9 mouse cellular contexts compared by ENCODE assay signal in genomic region chr2:32555484-32555883, GRCm38 (mm10). TPM values are rescaled to one million over a fixed set of nuclear protein-coding genes. Genes with fewer than 3 reads are reported as not detected.
DNase-seq lines count a peak whose midpoint lies in the region; ATAC-seq and TF ChIP-seq lines count a peak whose summit lies in the region.
"Had no signal": no experiment of that assay in that cellular context is flagged by ENCODE, and none has a peak within 500 bp of the region (broad histone marks: within the 10 kb centered on the region; RNA-seq: fewer than 3 reads in every experiment).

No protein-coding gene starts in this region.

- H3K4me2 ChIP-seq in kidney, embryonic 14.5 days (replicated peaks; ENCODE audit: low read depth, low read length) = no peak overlapping the region
- no peak overlapping the region for H3K4me2 ChIP-seq in hindbrain, postnatal 0 days (ENCODE audit: low read depth, low read length)
- H3K4me2 ChIP-seq in midbrain, embryonic 13.5 days (replicated peaks) = no peak overlapping the region

- no peak for TF ChIP-seq CTCF in kidney, adult 2 months (conservative IDR thresholded peaks at IDR 0.05; ENCODE audit: insufficient read depth, insufficient read length, low read depth, low read length)
- no peak for TF ChIP-seq CTCF in brain, embryonic 14.5 days (IDR thresholded peaks at IDR 0.05; ENCODE audit: borderline replicate concordance, extremely low read depth, insufficient read depth, insufficient read length)
- no peak for TF ChIP-seq CTCF in hindbrain, postnatal 0 days (IDR thresholded peaks at IDR 0.05; ENCODE audit: low read depth)

- H3K27me3 ChIP-seq in kidney, adult 2 months (replicated peaks; ENCODE audit: control insufficient read depth, insufficient read depth, low read length) = no peaks in the 10 kb centered on the region
- H3K27me3 ChIP-seq in kidney, embryonic 14.5 days (ENCODE audit: control insufficient read depth, insufficient read depth, low read length) = no peaks in the 10 kb centered on the region
- no peaks in the 10 kb centered on the region for H3K27me3 ChIP-seq in hindbrain, postnatal 0 days (ENCODE audit: insufficient read depth, low read length)
- no peaks in the 10 kb centered on the region for H3K27me3 ChIP-seq in midbrain, embryonic 13.5 days

- H3K36me3 ChIP-seq in kidney, adult 2 months (ENCODE audit: control insufficient read depth, insufficient read depth, low read length) = no peaks in the 10 kb centered on the region
- peaks cover 16% of the 10 kb centered on the region for H3K36me3 ChIP-seq in kidney, embryonic 14.5 days (ENCODE audit: control insufficient read depth, insufficient read depth, low read length)
- no peaks in the 10 kb centered on the region for H3K36me3 ChIP-seq in hindbrain, postnatal 0 days (ENCODE audit: insufficient read depth, low read length)
- H3K36me3 ChIP-seq in midbrain, embryonic 13.5 days = peaks cover 4% of the 10 kb centered on the region

- peak; percentile 63 for DNase-seq in kidney, adult 2 months
- DNase-seq in brain, embryonic 14.5 days (ENCODE audit: low read depth) = peak; percentile 29
- DNase-seq in hindbrain, postnatal 0 days (ENCODE audit: low spot score) = no peak
- no peak for DNase-seq in right cerebral cortex, postnatal 36 days (ENCODE audit: low spot score in 2 of 2)
- no peak for DNase-seq in left cerebral cortex, adult 18-20 months (ENCODE audit: low spot score in 2 of 2)
- no peak for DNase-seq in ovary, postnatal 36 days (ENCODE audit: low spot score)
- DNase-seq: cerebellum, adult 11-12 months had no signal

- TF ChIP-seq POLR2A in kidney, adult 2 months (IDR thresholded peaks at IDR 0.05; ENCODE audit: low read depth, low read length) = no peak
- no peak for TF ChIP-seq POLR2A in brain, embryonic 14.5 days (IDR thresholded peaks at IDR 0.05; ENCODE audit: borderline replicate concordance, extremely low read depth, insufficient read depth, insufficient read length, poor library complexity, severe bottlenecking)

- ATAC-seq in kidney, embryonic 14.5 days (ENCODE audit: low FRiP score, low TSS enrichment) = no peak
- ATAC-seq in hindbrain, postnatal 0 days = no peak
- ATAC-seq in midbrain, embryonic 13.5 days = no peak

- H3K4me3 ChIP-seq in kidney, adult 2 months (ENCODE audit: insufficient read depth, low read depth, low read length) = no peak overlapping the region
- H3K4me3 ChIP-seq in kidney, embryonic 14.5 days (ENCODE audit: low read length) = no peak overlapping the region
- no peak overlapping the region for H3K4me3 ChIP-seq in hindbrain, postnatal 0 days (ENCODE audit: low read length)
- no peak overlapping the region for H3K4me3 ChIP-seq in midbrain, embryonic 13.5 days (replicated peaks)

- H3K9ac ChIP-seq in kidney, embryonic 14.5 days (ENCODE audit: low read depth, low read length) = no peak overlapping the region
- H3K9ac ChIP-seq in hindbrain, postnatal 0 days (replicated peaks; ENCODE audit: low read length) = no peak overlapping the region
- 0 out of 2 replicates have a peak overlapping the region, but pooled peaks have one; percentile 10 for H3K9ac ChIP-seq in midbrain, embryonic 13.5 days (replicated peaks)

- peaks cover 6% of the 10 kb centered on the region; the same call in 1 of the 2 replicates for H3K4me1 ChIP-seq in kidney, adult 2 months (ENCODE audit: control insufficient read depth, insufficient read depth, low read length)
- 0 out of 2 replicates have a peak, but pooled peaks cover 4% of the 10 kb centered on the region for H3K4me1 ChIP-seq in kidney, embryonic 14.5 days (ENCODE audit: control insufficient read depth, insufficient read depth, low read length)
- peaks cover 1% of the 10 kb centered on the region; the same call in 1 of the 2 replicates for H3K4me1 ChIP-seq in hindbrain, postnatal 0 days (ENCODE audit: insufficient read depth, low read length)
- H3K4me1 ChIP-seq in midbrain, embryonic 13.5 days (replicated peaks) = peaks cover 55% of the 10 kb centered on the region

- H3K9me3 ChIP-seq in kidney, embryonic 14.5 days (ENCODE audit: control insufficient read depth, low read length) = no peaks in the 10 kb centered on the region
- no peaks in the 10 kb centered on the region for H3K9me3 ChIP-seq in hindbrain, postnatal 0 days (ENCODE audit: low read length)
- H3K9me3 ChIP-seq in midbrain, embryonic 13.5 days = no peaks in the 10 kb centered on the region

- H3K27ac ChIP-seq in kidney, adult 2 months (ENCODE audit: insufficient read depth, low read depth, low read length) = no peak overlapping the region
- no peak overlapping the region for H3K27ac ChIP-seq in kidney, embryonic 14.5 days (ENCODE audit: low read depth, low read length)
- peak overlapping the region; percentile 36; the same call in 1 of the 2 replicates for H3K27ac ChIP-seq in hindbrain, postnatal 0 days
- peak overlapping the region; percentile 53; the same call in 1 of the 2 replicates for H3K27ac ChIP-seq in midbrain, embryonic 13.5 days

- WGBS in kidney, adult 2 months = 40% methylated on average over 4 of the region's 4 CpGs
- WGBS in kidney, embryonic 14.5 days = 43% methylated on average over 4 of the region's 4 CpGs
- 27% methylated on average over 4 of the region's 4 CpGs for WGBS in hindbrain, postnatal 0 days
- WGBS in midbrain, embryonic 13.5 days = 39% methylated on average over 4 of the region's 4 CpGs

RNA-seq across cellular contexts. Expression of gene Dpm2, which starts 15.2 kb away (rescaled TPM):
- 120 and 138 TPM in 2 replicates for polyA plus RNA-seq in kidney, adult 2 months (2012; rRNA removed)
- polyA plus RNA-seq in kidney, embryonic 14.5 days (2014; fragmentation: Nextera tagmentation; extraction: Ambion mirVana) = 105 and 126 TPM in 2 replicates
- polyA plus RNA-seq in brain, embryonic 14.5 days (2012; rRNA removed) = 155 and 212 TPM in 2 replicates
- total RNA-seq in hindbrain, postnatal 0 days (2014; rRNA removed) = 64.1 and 70.8 TPM in 2 replicates
- polyA plus RNA-seq in hindbrain, postnatal 0 days (2015; fragmentation: Nextera tagmentation; extraction: Ambion mirVana) = 139 and 146 TPM in 2 replicates
- 133 and 147 TPM in 2 replicates for polyA plus RNA-seq in midbrain, embryonic 13.5 days (2015; fragmentation: Nextera tagmentation; extraction: Ambion mirVana)
- 10 to 100 TPM; 71.4 to 77.1 TPM for total RNA-seq in left cerebral cortex, adult 18-20 months (2021)

RNA-seq across cellular contexts. Expression of gene Pip5kl1, which starts 19.1 kb away (rescaled TPM):
- 0.14 TPM in 1 of 2 replicates, not detected in the other for polyA plus RNA-seq in kidney, adult 2 months (2012; rRNA removed)
- 1.8 and 2.3 TPM in 2 replicates for polyA plus RNA-seq in kidney, embryonic 14.5 days (2014; fragmentation: Nextera tagmentation; extraction: Ambion mirVana)
- 13.2 and 16.0 TPM in 2 replicates for polyA plus RNA-seq in brain, embryonic 14.5 days (2012; rRNA removed)
- total RNA-seq in hindbrain, postnatal 0 days (2014; rRNA removed) = 15.1 and 35.0 TPM in 2 replicates
- 16.7 and 19.1 TPM in 2 replicates for polyA plus RNA-seq in hindbrain, postnatal 0 days (2015; fragmentation: Nextera tagmentation; extraction: Ambion mirVana)
- 4.8 TPM in 2 replicates for polyA plus RNA-seq in midbrain, embryonic 13.5 days (2015; fragmentation: Nextera tagmentation; extraction: Ambion mirVana)
- total RNA-seq in left cerebral cortex, adult 18-20 months (2021) = 10 to 100 TPM in 1 of 2 experiments, 1 to 10 TPM in 1; 8.6 to 10.3 TPM

RNA-seq across cellular contexts. Expression of gene 9430097D07Rik, which starts 20.0 kb away (rescaled TPM):
- not detected in 2 replicates for polyA plus RNA-seq in kidney, adult 2 months (2012; rRNA removed)
- polyA plus RNA-seq in kidney, embryonic 14.5 days (2014; fragmentation: Nextera tagmentation; extraction: Ambion mirVana) = 0.14 TPM in 1 of 2 replicates, not detected in the other
- polyA plus RNA-seq in brain, embryonic 14.5 days (2012; rRNA removed) = 0.26 and 0.33 TPM in 2 replicates
- 0.21 and 0.83 TPM in 2 replicates for total RNA-seq in hindbrain, postnatal 0 days (2014; rRNA removed)
- 0.73 and 0.76 TPM in 2 replicates for polyA plus RNA-seq in hindbrain, postnatal 0 days (2015; fragmentation: Nextera tagmentation; extraction: Ambion mirVana)
- polyA plus RNA-seq in midbrain, embryonic 13.5 days (2015; fragmentation: Nextera tagmentation; extraction: Ambion mirVana) = 0.34 and 0.55 TPM in 2 replicates
- total RNA-seq in left cerebral cortex, adult 18-20 months (2021) = under 1 TPM; 0.79 to 0.82 TPM

RNA-seq across cellular contexts. Expression of gene Fam102a, which starts 20.4 kb away (rescaled TPM):
- polyA plus RNA-seq in kidney, adult 2 months (2012; rRNA removed) = 39.0 and 40.2 TPM in 2 replicates
- polyA plus RNA-seq in kidney, embryonic 14.5 days (2014; fragmentation: Nextera tagmentation; extraction: Ambion mirVana) = 12.2 and 16.9 TPM in 2 replicates
- 7.7 and 12.9 TPM in 2 replicates for polyA plus RNA-seq in brain, embryonic 14.5 days (2012; rRNA removed)
- 23.6 and 25.4 TPM in 2 replicates for total RNA-seq in hindbrain, postnatal 0 days (2014; rRNA removed)
- 7.9 and 8.2 TPM in 2 replicates for polyA plus RNA-seq in hindbrain, postnatal 0 days (2015; fragmentation: Nextera tagmentation; extraction: Ambion mirVana)
- polyA plus RNA-seq in midbrain, embryonic 13.5 days (2015; fragmentation: Nextera tagmentation; extraction: Ambion mirVana) = 5.6 and 7.3 TPM in 2 replicates
- total RNA-seq in left cerebral cortex, adult 18-20 months (2021) = 10 to 100 TPM; 67.3 to 68.4 TPM

RNA-seq across cellular contexts. Expression of gene St6galnac4, which starts 31.4 kb away (rescaled TPM):
- polyA plus RNA-seq in kidney, adult 2 months (2012; rRNA removed) = 7.0 and 7.2 TPM in 2 replicates
- 15.6 and 20.0 TPM in 2 replicates for polyA plus RNA-seq in kidney, embryonic 14.5 days (2014; fragmentation: Nextera tagmentation; extraction: Ambion mirVana)
- polyA plus RNA-seq in brain, embryonic 14.5 days (2012; rRNA removed) = 21.7 and 23.9 TPM in 2 replicates
- 66.9 and 75.7 TPM in 2 replicates for total RNA-seq in hindbrain, postnatal 0 days (2014; rRNA removed)
- polyA plus RNA-seq in hindbrain, postnatal 0 days (2015; fragmentation: Nextera tagmentation; extraction: Ambion mirVana) = 45.6 and 47.5 TPM in 2 replicates
- polyA plus RNA-seq in midbrain, embryonic 13.5 days (2015; fragmentation: Nextera tagmentation; extraction: Ambion mirVana) = 15.2 and 16.3 TPM in 2 replicates
- 10 to 100 TPM; 40.6 TPM for total RNA-seq in left cerebral cortex, adult 18-20 months (2021)

Comparison
In these comparisons a context has a peak if more than half of its experiments do, and no peak if none do; other contexts are left out.
1. DNase-seq: peak in kidney, adult 2 months (single experiment) and brain, embryonic 14.5 days (single experiment); none in hindbrain, postnatal 0 days (single experiment), right cerebral cortex, postnatal 36 days (0 of 2), left cerebral cortex, adult 18-20 months (0 of 2) and ovary, postnatal 36 days (single experiment).
2. H3K27ac ChIP-seq: peak in hindbrain, postnatal 0 days (single experiment) and midbrain, embryonic 13.5 days (single experiment); none in kidney, adult 2 months (single experiment) and kidney, embryonic 14.5 days (single experiment).